Mouse (Mus musculus): ENCODE measurements around the gene Fam131b.

DNA sequence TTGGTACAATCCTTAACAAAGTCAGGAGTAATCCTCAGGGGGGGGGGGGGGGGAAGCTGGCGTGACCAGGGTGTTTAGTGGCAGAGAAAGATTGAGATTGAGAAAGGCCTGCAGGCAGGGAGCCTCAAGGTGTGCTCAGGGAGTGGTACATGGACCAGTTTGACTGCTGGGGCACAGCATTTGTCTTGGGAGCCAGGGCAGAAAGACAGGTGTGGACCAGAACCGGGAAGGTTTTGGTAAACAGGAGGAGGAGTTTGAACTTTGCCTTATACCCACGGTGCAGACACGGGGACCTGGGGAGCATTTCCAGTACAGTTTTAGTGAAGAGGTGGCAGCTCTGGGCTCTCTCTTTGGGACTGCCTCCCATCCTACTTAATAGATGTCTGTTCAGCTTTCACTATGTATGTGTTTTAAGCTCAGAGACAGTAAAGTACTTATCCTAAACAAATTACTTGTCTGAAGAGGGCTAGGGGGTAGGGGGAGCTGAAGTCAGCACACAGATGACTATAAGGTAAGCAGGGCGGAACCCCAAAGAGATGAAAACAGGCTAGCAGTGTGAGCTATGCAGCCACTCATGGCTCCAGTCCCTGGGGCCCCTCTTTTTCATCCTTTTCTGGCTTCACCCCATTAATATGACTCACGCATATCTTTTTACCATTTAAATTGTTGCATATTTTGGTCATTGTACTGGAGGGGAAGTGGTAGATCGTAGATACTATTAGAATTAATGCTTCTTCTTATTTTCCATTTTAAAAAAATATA is 49.4 kb upstream of the Fam131b start:
- TF ChIP-seq CTCF (conservative IDR thresholded peaks at IDR 0.05; ENCODE audit: low read length) (no peak), NANOG (IDR thresholded peaks at IDR 0.05; ENCODE audit: borderline replicate concordance, low read length) (no peak), POU5F1 (IDR thresholded peaks at IDR 0.05; ENCODE audit: borderline replicate concordance, low read length) (no peak)

All from E14TG2a.4 (cell line).